In genomic region chr9:114851419-114852190, GRCm38 (mm10) we compare ENCODE assay signal across 13 mouse cellular contexts. TPM values are rescaled to one million over a fixed set of nuclear protein-coding genes. Genes with fewer than 3 reads are reported as not detected.
A peak's percentile ranks its signal among the peaks of the same experiment; 100 is the strongest.
DNase-seq lines count a peak whose midpoint lies in the region; ATAC-seq lines count a peak whose summit lies in the region.
"Had no signal": no experiment of that assay in that cellular context is flagged by ENCODE, and none has a peak within 500 bp of the region (broad histone marks: within the 10 kb centered on the region; RNA-seq: fewer than 3 reads in every experiment).

No protein-coding gene starts in this region.

- peaks cover 11% of the 10 kb centered on the region for H3K4me1 ChIP-seq in lung, embryonic 16.5 days (replicated peaks; ENCODE audit: control insufficient read depth, insufficient read depth, low read length)

- H3K9me3 ChIP-seq in lung, embryonic 16.5 days (ENCODE audit: control insufficient read depth, low read length): no peaks in the 10 kb centered on the region
- H3K9me3 ChIP-seq: embryonic facial prominence, embryonic 10.5 days; heart, embryonic 13.5 days; limb, embryonic 13.5 days had no signal

- no peak overlapping the region for H3K4me3 ChIP-seq in lung, embryonic 16.5 days (ENCODE audit: low read length)
- H3K4me3 ChIP-seq: embryonic facial prominence, embryonic 10.5 days; heart, embryonic 13.5 days; limb, embryonic 13.5 days had no signal

- peak; percentile 7 for DNase-seq in adrenal gland, postnatal 10 days
- DNase-seq in adrenal gland, adult 8-10 months: no peak
- peak; percentile 36 for DNase-seq in kidney, postnatal 14 days
- no peak for DNase-seq in kidney, adult 18-20 months
- peak; percentile 24 for DNase-seq in yolk sac, embryonic 10.5 days (ENCODE audit: low spot score)
- DNase-seq in frontal cortex, postnatal 10 days (ENCODE audit: low spot score in 2 of 2): no peak
- no peak for DNase-seq in ovary, adult 18-20 months (ENCODE audit: low spot score)
- DNase-seq: adrenal gland, adult 2 months; cerebellum, postnatal 10 days had no signal

- no peak overlapping the region for H3K4me2 ChIP-seq in lung, embryonic 16.5 days (ENCODE audit: low read depth, low read length)
- H3K4me2 ChIP-seq: heart, embryonic 13.5 days; limb, embryonic 13.5 days had no signal

- no peaks in the 10 kb centered on the region for H3K36me3 ChIP-seq in lung, embryonic 16.5 days (ENCODE audit: control insufficient read depth, insufficient read depth, low read length)
- H3K36me3 ChIP-seq: embryonic facial prominence, embryonic 10.5 days; heart, embryonic 13.5 days; limb, embryonic 13.5 days had no signal

- WGBS in lung, embryonic 16.5 days: 27% methylated on average over 8 of the region's 8 CpGs

- peak; percentile 84 for ATAC-seq in lung, embryonic 16.5 days (ENCODE audit: low read depth)

- H3K27me3 ChIP-seq in lung, embryonic 16.5 days (ENCODE audit: control insufficient read depth, insufficient read depth, low read depth, low read length): no peaks in the 10 kb centered on the region
- H3K27me3 ChIP-seq: limb, embryonic 13.5 days had no signal

- H3K9ac ChIP-seq in lung, embryonic 16.5 days (ENCODE audit: low read length): no peak overlapping the region
- H3K9ac ChIP-seq: heart, embryonic 13.5 days; limb, embryonic 13.5 days had no signal

- peak overlapping the region; percentile 50 for H3K27ac ChIP-seq in lung, embryonic 16.5 days (ENCODE audit: low read length)
- H3K27ac ChIP-seq: embryonic facial prominence, embryonic 10.5 days; heart, embryonic 13.5 days; limb, embryonic 13.5 days had no signal

RNA-seq across cellular contexts. Expression of gene Cmtm8, which starts 7.6 kb away (rescaled TPM):
- total RNA-seq in adrenal gland, postnatal 10 days (2021): 10 to 100 TPM; 12.6 to 17.3 TPM
- total RNA-seq in adrenal gland, adult 8-10 months (2022): 1 to 10 TPM; 4.0 to 9.9 (median 7.0) TPM
- 118 and 126 TPM in 2 replicates for polyA plus RNA-seq in lung, embryonic 16.5 days (2015; fragmentation: Nextera tagmentation; extraction: Ambion mirVana)

Comparison
In these comparisons a context has a peak if more than half of its experiments do, and no peak if none do; other contexts are left out.
1. DNase-seq: peak in adrenal gland, postnatal 10 days (single experiment), kidney, postnatal 14 days (single experiment) and yolk sac, embryonic 10.5 days (single experiment); none in adrenal gland, adult 8-10 months (single experiment), kidney, adult 18-20 months (single experiment), frontal cortex, postnatal 10 days (0 of 2) and ovary, adult 18-20 months (single experiment).